Mouse (Mus musculus): ENCODE data around the gene Plrg1. TPM values are rescaled to one million over a fixed set of nuclear protein-coding genes. Genes with fewer than 3 reads are reported as not detected.

Plrg1 gene
- 97.8 and 109 TPM in 2 replicates for polyA plus RNA-seq (2014; fragmentation: Nextera tagmentation; extraction: Ambion mirVana)

- Histone ChIP-seq H3K27ac (ENCODE audit: low read depth) (peak within 1 kb of the TSS; percentile 40), H3K9ac (ENCODE audit: low read length) (peak within 1 kb of the TSS; percentile 84), H3K4me3 (ENCODE audit: low read depth, low read length) (peak within 1 kb of the TSS; percentile 86), H3K27me3 (replicated peaks; ENCODE audit: control insufficient read depth, insufficient read depth, low read length) (no peaks in the 10 kb centered on the region), H3K4me1 (replicated peaks; ENCODE audit: control insufficient read depth, insufficient read depth, low read length) (peaks cover 5% of the 10 kb centered on the region), H3K4me2 (ENCODE audit: low read length) (peak within 1 kb of the TSS; percentile 95), H3K9me3 (ENCODE audit: control insufficient read depth, low read length) (no peaks in the 10 kb centered on the region), H3K36me3 (ENCODE audit: control insufficient read depth, insufficient read depth, low read length) (peaks cover 23% of the 10 kb centered on the region)
- DNase-seq (ENCODE audit: low spot score) (peak; percentile 98), ATAC-seq (replicated peaks; ENCODE audit: low FRiP score, low TSS enrichment, low read depth) (peak; percentile 98)
- WGBS = under 1% methylated on average over 61 of the region's 61 CpGs
Observed at GRCm38 (mm10) chr3:83055281-83056038, at the start of gene Plrg1. TSS of gene Plrg1 (plus strand) at chr3:83055522.

GRCm38 (mm10) chr3:83007557-83007956, 47.8 kb upstream of the Plrg1 start, which contains the start of gene Fgg:
TSS of gene Fgg (plus strand) at chr3:83007724.
- WGBS = 42% methylated on average over 7 of the region's 7 CpGs
- Histone ChIP-seq H3K9me3 (ENCODE audit: control insufficient read depth, low read length) (no peaks in the 10 kb centered on the region), H3K4me3 (ENCODE audit: low read depth, low read length) (no peak within 1 kb of the TSS), H3K36me3 (ENCODE audit: control insufficient read depth, insufficient read depth, low read length) (no peaks in the 10 kb centered on the region), H3K9ac (ENCODE audit: low read length) (no peak within 1 kb of the TSS), H3K4me2 (ENCODE audit: low read length) (no peak within 1 kb of the TSS), H3K27me3 (replicated peaks; ENCODE audit: control insufficient read depth, insufficient read depth, low read length) (no peaks in the 10 kb centered on the region), H3K27ac (ENCODE audit: low read depth) (no peak within 1 kb of the TSS), H3K4me1 (replicated peaks; ENCODE audit: control insufficient read depth, insufficient read depth, low read length) (no peaks in the 10 kb centered on the region)
- ATAC-seq (replicated peaks; ENCODE audit: low FRiP score, low TSS enrichment, low read depth) (no peak), DNase-seq (ENCODE audit: low spot score) (no peak)

GRCm38 (mm10) chr3:83010291-83010690, 45.0 kb upstream of the Plrg1 start:
- ATAC-seq (replicated peaks; ENCODE audit: low FRiP score, low TSS enrichment, low read depth) (no peak), DNase-seq (ENCODE audit: low spot score) (peak; percentile 27)
- no peaks in the 10 kb centered on the region for H3K4me1 ChIP-seq (replicated peaks; ENCODE audit: control insufficient read depth, insufficient read depth, low read length)
- H3K36me3 ChIP-seq (ENCODE audit: control insufficient read depth, insufficient read depth, low read length) = no peaks in the 10 kb centered on the region
- no peaks in the 10 kb centered on the region for H3K9me3 ChIP-seq (ENCODE audit: control insufficient read depth, low read length)
- WGBS = 75% methylated on average over 11 of the region's 11 CpGs
- H3K9ac ChIP-seq (ENCODE audit: low read length) = no peak overlapping the region
- no peak overlapping the region for H3K27ac ChIP-seq (ENCODE audit: low read depth)
- H3K4me2 ChIP-seq (ENCODE audit: low read length) = no peak overlapping the region
- no peak overlapping the region for H3K4me3 ChIP-seq (ENCODE audit: low read depth, low read length)
- no peaks in the 10 kb centered on the region for H3K27me3 ChIP-seq (replicated peaks; ENCODE audit: control insufficient read depth, insufficient read depth, low read length)

GRCm38 (mm10) chr3:83011136-83011535, 44.2 kb upstream of the Plrg1 start:
- Histone ChIP-seq H3K9ac (ENCODE audit: low read length) (no peak overlapping the region), H3K4me2 (ENCODE audit: low read length) (no peak overlapping the region), H3K27ac (ENCODE audit: low read depth) (no peak overlapping the region), H3K4me1 (replicated peaks; ENCODE audit: control insufficient read depth, insufficient read depth, low read length) (no peaks in the 10 kb centered on the region), H3K9me3 (ENCODE audit: control insufficient read depth, low read length) (no peaks in the 10 kb centered on the region), H3K36me3 (ENCODE audit: control insufficient read depth, insufficient read depth, low read length) (no peaks in the 10 kb centered on the region), H3K27me3 (replicated peaks; ENCODE audit: control insufficient read depth, insufficient read depth, low read length) (no peaks in the 10 kb centered on the region), H3K4me3 (ENCODE audit: low read depth, low read length) (no peak overlapping the region)
- ATAC-seq (replicated peaks; ENCODE audit: low FRiP score, low TSS enrichment, low read depth) (no peak), DNase-seq (ENCODE audit: low spot score) (no peak)
- 89% methylated on average over 4 of the region's 4 CpGs for WGBS

- no peak overlapping the region for H3K9ac ChIP-seq (ENCODE audit: low read length)
- ATAC-seq (replicated peaks; ENCODE audit: low FRiP score, low TSS enrichment, low read depth) (no peak), DNase-seq (ENCODE audit: low spot score) (no peak)
- WGBS = 85% methylated on average over 4 of the region's 4 CpGs
- H3K27ac ChIP-seq (ENCODE audit: low read depth) = no peak overlapping the region
- no peaks in the 10 kb centered on the region for H3K27me3 ChIP-seq (replicated peaks; ENCODE audit: control insufficient read depth, insufficient read depth, low read length)
- H3K4me3 ChIP-seq (ENCODE audit: low read depth, low read length) = no peak overlapping the region
- H3K36me3 ChIP-seq (ENCODE audit: control insufficient read depth, insufficient read depth, low read length) = no peaks in the 10 kb centered on the region
- H3K9me3 ChIP-seq (ENCODE audit: control insufficient read depth, low read length) = no peaks in the 10 kb centered on the region
- H3K4me1 ChIP-seq (replicated peaks; ENCODE audit: control insufficient read depth, insufficient read depth, low read length) = no peaks in the 10 kb centered on the region
- no peak overlapping the region for H3K4me2 ChIP-seq (ENCODE audit: low read length)
Observed at GRCm38 (mm10) chr3:83011565-83011964, 43.8 kb upstream of the Plrg1 start.

GRCm38 (mm10) chr3:83012636-83013035, 42.7 kb upstream of the Plrg1 start:
- no peak for ATAC-seq (replicated peaks; ENCODE audit: low FRiP score, low TSS enrichment, low read depth)
- Histone ChIP-seq H3K27ac (ENCODE audit: low read depth) (no peak overlapping the region), H3K4me2 (ENCODE audit: low read length) (no peak overlapping the region), H3K27me3 (replicated peaks; ENCODE audit: control insufficient read depth, insufficient read depth, low read length) (no peaks in the 10 kb centered on the region), H3K9me3 (ENCODE audit: control insufficient read depth, low read length) (no peaks in the 10 kb centered on the region), H3K36me3 (ENCODE audit: control insufficient read depth, insufficient read depth, low read length) (no peaks in the 10 kb centered on the region), H3K9ac (ENCODE audit: low read length) (no peak overlapping the region), H3K4me3 (ENCODE audit: low read depth, low read length) (no peak overlapping the region), H3K4me1 (replicated peaks; ENCODE audit: control insufficient read depth, insufficient read depth, low read length) (no peaks in the 10 kb centered on the region)
- WGBS = 90% methylated on average over 19 of the region's 19 CpGs
- DNase-seq (ENCODE audit: low spot score) = no peak

- Histone ChIP-seq H3K36me3 (ENCODE audit: control insufficient read depth, insufficient read depth, low read length) (no peaks in the 10 kb centered on the region), H3K9me3 (ENCODE audit: control insufficient read depth, low read length) (no peaks in the 10 kb centered on the region), H3K4me3 (ENCODE audit: low read depth, low read length) (no peak overlapping the region), H3K4me1 (replicated peaks; ENCODE audit: control insufficient read depth, insufficient read depth, low read length) (no peaks in the 10 kb centered on the region), H3K27me3 (replicated peaks; ENCODE audit: control insufficient read depth, insufficient read depth, low read length) (no peaks in the 10 kb centered on the region), H3K4me2 (ENCODE audit: low read length) (no peak overlapping the region), H3K27ac (ENCODE audit: low read depth) (no peak overlapping the region), H3K9ac (ENCODE audit: low read length) (no peak overlapping the region)
- WGBS = 86% methylated on average over 10 of the region's 10 CpGs
- ATAC-seq (replicated peaks; ENCODE audit: low FRiP score, low TSS enrichment, low read depth) (no peak), DNase-seq (ENCODE audit: low spot score) (no peak)
Observed at GRCm38 (mm10) chr3:83013951-83014350, 41.4 kb upstream of the Plrg1 start.

- 84% methylated on average over 1 of the region's 1 CpGs for WGBS
- H3K27me3 ChIP-seq (replicated peaks; ENCODE audit: control insufficient read depth, insufficient read depth, low read length) = no peaks in the 10 kb centered on the region
- no peak for ATAC-seq (replicated peaks; ENCODE audit: low FRiP score, low TSS enrichment, low read depth)
- H3K27ac ChIP-seq (ENCODE audit: low read depth) = no peak overlapping the region
- H3K4me3 ChIP-seq (ENCODE audit: low read depth, low read length) = no peak overlapping the region
- no peak overlapping the region for H3K9ac ChIP-seq (ENCODE audit: low read length)
- DNase-seq (ENCODE audit: low spot score) = no peak
- no peaks in the 10 kb centered on the region for H3K4me1 ChIP-seq (replicated peaks; ENCODE audit: control insufficient read depth, insufficient read depth, low read length)
- no peaks in the 10 kb centered on the region for H3K9me3 ChIP-seq (ENCODE audit: control insufficient read depth, low read length)
- no peaks in the 10 kb centered on the region for H3K36me3 ChIP-seq (ENCODE audit: control insufficient read depth, insufficient read depth, low read length)
- no peak overlapping the region for H3K4me2 ChIP-seq (ENCODE audit: low read length)
Observed at GRCm38 (mm10) chr3:83016236-83016635, 39.1 kb upstream of the Plrg1 start.

- no peaks in the 10 kb centered on the region for H3K27me3 ChIP-seq (replicated peaks; ENCODE audit: control insufficient read depth, insufficient read depth, low read length)
- H3K4me2 ChIP-seq (ENCODE audit: low read length) = no peak overlapping the region
- DNase-seq (ENCODE audit: low spot score) (no peak), ATAC-seq (replicated peaks; ENCODE audit: low FRiP score, low TSS enrichment, low read depth) (no peak)
- H3K4me3 ChIP-seq (ENCODE audit: low read depth, low read length) = no peak overlapping the region
- WGBS = 70% methylated on average over 2 of the region's 2 CpGs
- no peaks in the 10 kb centered on the region for H3K9me3 ChIP-seq (ENCODE audit: control insufficient read depth, low read length)
- no peaks in the 10 kb centered on the region for H3K36me3 ChIP-seq (ENCODE audit: control insufficient read depth, insufficient read depth, low read length)
- H3K27ac ChIP-seq (ENCODE audit: low read depth) = no peak overlapping the region
- no peak overlapping the region for H3K9ac ChIP-seq (ENCODE audit: low read length)
- no peaks in the 10 kb centered on the region for H3K4me1 ChIP-seq (replicated peaks; ENCODE audit: control insufficient read depth, insufficient read depth, low read length)
Observed at GRCm38 (mm10) chr3:83020387-83020786, 34.9 kb upstream of the Plrg1 start.
